ENCODE assay signal across 8 mouse cellular contexts in genomic region chr11:17953231-17954134, GRCm38 (mm10). TPM values are rescaled to one million over a fixed set of nuclear protein-coding genes. Genes with fewer than 3 reads are reported as not detected.
DNase-seq lines count a peak whose midpoint lies in the region; ATAC-seq and TF ChIP-seq lines count a peak whose summit lies in the region.

Gene Etaa1 (minus strand): TSS chr11:17953875.

- H3K4me3 ChIP-seq in forebrain, embryonic 14.5 days (ENCODE audit: low read depth, low read length): peak within 1 kb of the TSS; percentile 98
- peak within 1 kb of the TSS; percentile 95 for H3K4me3 ChIP-seq in lung, adult 2 months (replicated peaks; ENCODE audit: extremely low read depth, low read depth, low read length)

- intact Hi-C loops in heart, postnatal 25 days (cut with DNase I): no loop called here

- peaks cover 8% of the 10 kb centered on the region for H3K4me1 ChIP-seq in forebrain, embryonic 14.5 days (ENCODE audit: control insufficient read depth, insufficient read depth, low read length)
- H3K4me1 ChIP-seq in lung, adult 2 months (ENCODE audit: control insufficient read depth, insufficient read depth, low read length): no peaks in the 10 kb centered on the region; the same call in 1 of the 2 replicates

- H3K9ac ChIP-seq in forebrain, embryonic 14.5 days (ENCODE audit: low read length): peak within 1 kb of the TSS; percentile 88

- H3K27ac ChIP-seq in forebrain, embryonic 14.5 days (ENCODE audit: low read depth, low read length): peak within 1 kb of the TSS; percentile 96

- peak; percentile 99 for ATAC-seq in forebrain, embryonic 14.5 days
- ATAC-seq in neutrophil, adult 5-6 weeks (ENCODE audit: extremely low read depth, insufficient number of reproducible peaks, low FRiP score, poor library complexity, severe bottlenecking): peak; percentile 100

- TF ChIP-seq POLR2A in lung, adult 2 months (IDR thresholded peaks at IDR 0.05; ENCODE audit: borderline replicate concordance, extremely low read depth, low read depth, low read length): peak; percentile 68; the same call in 1 of the 2 replicates

- WGBS in forebrain, embryonic 14.5 days: under 1% methylated on average over 65 of the region's 69 CpGs
- under 1% methylated on average over 65 of the region's 69 CpGs for WGBS in lung, adult 2 months

- TF ChIP-seq CTCF in lung, adult 2 months (IDR thresholded peaks at IDR 0.05; ENCODE audit: insufficient read depth, low read length): no peak

- H3K27me3 ChIP-seq in forebrain, embryonic 14.5 days (replicated peaks; ENCODE audit: control insufficient read depth, insufficient read depth, low read length): no peaks in the 10 kb centered on the region

- H3K9me3 ChIP-seq in forebrain, embryonic 14.5 days (replicated peaks; ENCODE audit: control insufficient read depth, low read length): no peaks in the 10 kb centered on the region

- peaks cover 13% of the 10 kb centered on the region for H3K36me3 ChIP-seq in forebrain, embryonic 14.5 days (ENCODE audit: control insufficient read depth, insufficient read depth, low read length)

- H3K4me2 ChIP-seq in forebrain, embryonic 14.5 days (ENCODE audit: low read length): peak within 1 kb of the TSS; percentile 77

- peak; percentile 96 for DNase-seq in ES-CJ7 (ENCODE audit: low read depth, low spot score)
- peak; percentile 91 for DNase-seq in cerebellum, adult 11 months
- peak; percentile 98 for DNase-seq in forebrain, embryonic 14.5 days (ENCODE audit: low spot score)
- DNase-seq in heart, postnatal 25 days (ENCODE audit: low spot score): peak; percentile 87
- DNase-seq in layer of hippocampus, adult 18-20 months (ENCODE audit: low spot score in 2 of 2): peak; percentile 88 to 96
- DNase-seq in lung, adult 2 months: peak; percentile 94
- DNase-seq in thymus, adult 18-20 months: peak; percentile 88 to 89

RNA-seq across cellular contexts. Expression of gene Etaa1, which starts in this region (rescaled TPM):
- polyA plus RNA-seq in forebrain, embryonic 14.5 days (2014; fragmentation: Nextera tagmentation; extraction: Ambion mirVana): 11.1 and 11.7 TPM in 2 replicates
- 1 to 10 TPM; 3.0 to 3.4 TPM for total RNA-seq in heart, postnatal 25 days (2021)
- total RNA-seq in layer of hippocampus, adult 18-20 months (2021): 1 to 10 TPM; 7.0 to 7.8 TPM
- 1.2 TPM in 2 replicates for polyA plus RNA-seq in lung, adult 2 months (2012; rRNA removed)
- total RNA-seq in neutrophil, adult 5-6 weeks (2017): 7.9 and 10.9 TPM in 2 replicates

Comparison
In these comparisons a context has a peak if more than half of its experiments do, and no peak if none do; other contexts are left out.
1. Peak in every context shown above with its lines: DNase-seq, ATAC-seq, H3K4me3 ChIP-seq and H3K27ac ChIP-seq.